Mouse (Mus musculus): ENCODE measurements around the gene 9330159F19Rik. TPM values are rescaled to one million over a fixed set of nuclear protein-coding genes. Genes with fewer than 3 reads are reported as not detected.

The 9330159F19Rik gene
- total RNA-seq (2014; rRNA removed) (74.9 and 87.2 TPM in 2 replicates), polyA plus RNA-seq (2015; fragmentation: Nextera tagmentation; extraction: Ambion mirVana) (17.9 and 21.3 TPM in 2 replicates)

DNA sequence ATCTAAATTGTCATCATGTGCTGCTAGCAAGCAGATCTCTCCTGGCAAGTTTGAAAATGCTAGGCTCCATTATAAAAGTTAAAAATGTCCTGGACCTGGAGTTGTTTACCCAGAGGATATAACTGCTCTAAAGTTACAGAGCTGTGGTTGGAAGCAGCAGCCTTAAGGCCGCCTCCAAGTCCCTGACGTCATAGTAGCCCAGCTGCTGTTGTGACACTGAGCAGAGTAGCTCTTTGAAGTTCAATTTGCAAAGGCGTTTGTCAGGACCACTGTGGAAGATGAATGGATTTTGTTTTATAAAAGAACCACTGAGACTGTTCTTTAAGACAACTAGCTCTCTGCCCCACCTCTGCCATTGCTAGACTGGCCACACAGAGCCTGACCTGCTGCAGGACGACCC is at the start of gene 9330159F19Rik:
Gene 9330159F19Rik (plus strand): TSS at position 154 of the 400 bp plus-strand sequence.
- Histone ChIP-seq H3K4me3 (ENCODE audit: low read depth, low read length) (no peak within 1 kb of the TSS), H3K36me3 (ENCODE audit: insufficient read depth, low read length) (peaks cover 3% of the 10 kb centered on the region; the same call in 1 of the 2 replicates), H3K4me1 (ENCODE audit: insufficient read depth, low read length) (no peaks in the 10 kb centered on the region), H3K9ac (replicated peaks; ENCODE audit: low read length, poor library complexity, severe bottlenecking) (no peak within 1 kb of the TSS), H3K9me3 (ENCODE audit: low read length) (no peaks in the 10 kb centered on the region), H3K27me3 (ENCODE audit: insufficient read depth, low read length) (no peaks in the 10 kb centered on the region), H3K4me2 (ENCODE audit: low read depth, low read length, poor library complexity, severe bottlenecking) (no peak within 1 kb of the TSS), H3K27ac (ENCODE audit: low read depth, low read length) (no peak within 1 kb of the TSS)
- TF ChIP-seq CTCF (IDR thresholded peaks at IDR 0.05), result no peak
- DNase-seq (ENCODE audit: low spot score), result peak; percentile 30
- WGBS, result 10% methylated on average over 4 of the region's 4 CpGs
- ATAC-seq (ENCODE audit: low FRiP score), result peak; percentile 69; the same call in 1 of the 2 replicates

DNA sequence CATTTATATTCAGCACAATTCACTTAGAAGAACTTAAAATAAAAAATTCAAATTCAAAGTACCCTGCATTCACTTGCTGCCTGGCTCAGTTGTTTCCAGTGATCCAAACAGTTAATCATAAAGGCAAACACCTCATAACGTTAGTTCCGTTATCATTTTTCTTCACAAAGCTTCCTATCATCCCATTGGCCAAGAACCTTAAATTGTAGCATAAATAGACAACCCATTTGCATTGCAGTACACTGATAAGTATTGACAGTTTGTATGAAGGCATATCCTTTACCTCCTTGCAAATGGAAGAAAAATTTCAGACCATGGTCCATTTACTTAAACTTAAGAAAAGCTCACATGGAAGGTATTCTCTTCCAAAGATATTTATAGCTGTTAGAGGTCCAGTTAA is 49.7 kb upstream of the 9330159F19Rik start:
- DNase-seq (ENCODE audit: low spot score), result no peak
- no peak for TF ChIP-seq CTCF (IDR thresholded peaks at IDR 0.05)
- no peak overlapping the region for H3K4me2 ChIP-seq (ENCODE audit: low read depth, low read length, poor library complexity, severe bottlenecking)
- no peak overlapping the region for H3K27ac ChIP-seq (ENCODE audit: low read depth, low read length)
- H3K4me1 ChIP-seq (ENCODE audit: insufficient read depth, low read length), result no peaks in the 10 kb centered on the region
- no peak overlapping the region for H3K4me3 ChIP-seq (ENCODE audit: low read depth, low read length)
- ATAC-seq (ENCODE audit: low FRiP score), result no peak
- H3K36me3 ChIP-seq (ENCODE audit: insufficient read depth, low read length), result peaks cover 3% of the 10 kb centered on the region; the same call in 1 of the 2 replicates
- H3K9me3 ChIP-seq (ENCODE audit: low read length), result no peaks in the 10 kb centered on the region
- no peak overlapping the region for H3K9ac ChIP-seq (replicated peaks; ENCODE audit: low read length, poor library complexity, severe bottlenecking)
- no peaks in the 10 kb centered on the region for H3K27me3 ChIP-seq (ENCODE audit: insufficient read depth, low read length)
- 84% methylated on average over 2 of the region's 2 CpGs for WGBS

DNA sequence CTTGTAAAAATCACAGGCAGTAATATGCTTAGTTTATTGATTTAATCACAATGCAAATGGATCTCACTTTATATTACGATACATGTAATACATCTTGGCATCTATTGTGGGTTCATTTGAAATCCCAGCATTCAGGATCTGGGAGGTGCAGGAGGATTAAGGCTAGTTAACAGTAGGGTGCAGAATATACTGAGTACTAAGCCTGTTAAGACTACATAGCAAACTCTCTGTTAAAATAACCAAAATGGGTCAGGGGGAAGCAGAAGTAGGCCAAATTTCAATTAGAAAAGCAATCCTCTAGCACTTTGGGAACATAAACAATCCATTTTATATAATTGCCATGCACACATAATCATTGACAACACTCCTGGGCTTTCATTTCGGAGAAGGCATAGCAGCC is 37.6 kb upstream of the 9330159F19Rik start:
- DNase-seq (ENCODE audit: low spot score) (no peak), ATAC-seq (ENCODE audit: low FRiP score) (no peak)
- H3K27ac ChIP-seq (ENCODE audit: low read depth, low read length), result no peak overlapping the region
- no peak overlapping the region for H3K4me2 ChIP-seq (ENCODE audit: low read depth, low read length, poor library complexity, severe bottlenecking)
- H3K9me3 ChIP-seq (ENCODE audit: low read length), result no peaks in the 10 kb centered on the region
- TF ChIP-seq CTCF (IDR thresholded peaks at IDR 0.05), result no peak
- no peaks in the 10 kb centered on the region for H3K4me1 ChIP-seq (ENCODE audit: insufficient read depth, low read length)
- no peaks in the 10 kb centered on the region for H3K27me3 ChIP-seq (ENCODE audit: insufficient read depth, low read length)
- WGBS, result 84% methylated on average over 2 of the region's 2 CpGs
- no peak overlapping the region for H3K9ac ChIP-seq (replicated peaks; ENCODE audit: low read length, poor library complexity, severe bottlenecking)
- H3K36me3 ChIP-seq (ENCODE audit: insufficient read depth, low read length), result peaks cover 17% of the 10 kb centered on the region; the same call in 1 of the 2 replicates
- H3K4me3 ChIP-seq (ENCODE audit: low read depth, low read length), result no peak overlapping the region

DNA sequence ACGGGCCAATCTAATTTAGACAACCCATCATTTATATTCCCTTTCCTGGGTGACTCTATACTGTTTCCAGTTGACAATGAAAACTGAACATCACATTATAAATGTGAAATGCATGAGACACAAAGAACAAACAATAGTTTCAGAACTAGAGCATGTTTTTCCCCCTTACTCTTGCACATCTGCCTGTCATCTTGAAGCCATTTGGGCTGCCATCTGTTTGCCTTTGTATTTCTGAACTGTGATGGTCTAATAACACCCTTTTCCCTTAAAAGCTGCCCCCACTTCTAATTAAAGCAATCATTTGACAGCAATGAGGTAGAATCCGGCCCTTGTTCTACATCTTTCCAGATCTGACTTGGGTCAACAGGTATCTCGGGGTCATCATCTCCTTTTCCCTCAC is 35.8 kb upstream of the 9330159F19Rik start:
- ATAC-seq (ENCODE audit: low FRiP score), result no peak
- H3K4me1 ChIP-seq (ENCODE audit: insufficient read depth, low read length), result no peaks in the 10 kb centered on the region
- H3K4me2 ChIP-seq (ENCODE audit: low read depth, low read length, poor library complexity, severe bottlenecking), result no peak overlapping the region
- DNase-seq (ENCODE audit: low spot score), result no peak
- no peaks in the 10 kb centered on the region for H3K27me3 ChIP-seq (ENCODE audit: insufficient read depth, low read length)
- no peak overlapping the region for H3K27ac ChIP-seq (ENCODE audit: low read depth, low read length)
- no peak overlapping the region for H3K4me3 ChIP-seq (ENCODE audit: low read depth, low read length)
- no peak for TF ChIP-seq CTCF (IDR thresholded peaks at IDR 0.05)
- peaks cover 17% of the 10 kb centered on the region; the same call in 1 of the 2 replicates for H3K36me3 ChIP-seq (ENCODE audit: insufficient read depth, low read length)
- no peak overlapping the region for H3K9ac ChIP-seq (replicated peaks; ENCODE audit: low read length, poor library complexity, severe bottlenecking)
- WGBS, result 93% methylated on average over 3 of the region's 3 CpGs
- H3K9me3 ChIP-seq (ENCODE audit: low read length), result no peaks in the 10 kb centered on the region

DNA sequence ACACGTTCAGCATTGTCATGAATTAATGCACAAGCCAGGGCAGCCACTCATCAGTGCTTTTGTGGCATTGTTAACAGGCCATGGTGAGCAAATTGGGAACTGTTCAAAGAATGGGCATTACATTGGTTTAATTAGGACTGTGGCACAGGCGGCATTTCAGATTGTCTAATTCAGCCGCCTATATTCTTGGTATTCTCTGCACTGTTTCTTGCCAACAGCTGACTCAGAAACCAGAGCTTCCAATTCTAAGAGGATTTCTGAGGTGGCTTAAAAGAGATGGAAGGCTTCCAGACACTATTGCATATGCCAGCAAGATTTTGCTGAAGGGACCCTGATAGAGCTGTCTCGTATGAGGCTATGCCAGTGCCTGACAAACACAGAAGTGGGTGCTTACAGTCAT is 34.5 kb upstream of the 9330159F19Rik start:
- Histone ChIP-seq H3K9me3 (ENCODE audit: low read length) (no peaks in the 10 kb centered on the region), H3K27me3 (ENCODE audit: insufficient read depth, low read length) (no peaks in the 10 kb centered on the region), H3K4me2 (ENCODE audit: low read depth, low read length, poor library complexity, severe bottlenecking) (no peak overlapping the region), H3K4me3 (ENCODE audit: low read depth, low read length) (no peak overlapping the region), H3K4me1 (ENCODE audit: insufficient read depth, low read length) (no peaks in the 10 kb centered on the region), H3K9ac (replicated peaks; ENCODE audit: low read length, poor library complexity, severe bottlenecking) (no peak overlapping the region), H3K27ac (ENCODE audit: low read depth, low read length) (no peak overlapping the region), H3K36me3 (ENCODE audit: insufficient read depth, low read length) (peaks cover 14% of the 10 kb centered on the region)
- WGBS, result 74% methylated on average over 4 of the region's 4 CpGs
- TF ChIP-seq CTCF (IDR thresholded peaks at IDR 0.05), result no peak
- no peak for DNase-seq (ENCODE audit: low spot score)
- no peak for ATAC-seq (ENCODE audit: low FRiP score)

DNA sequence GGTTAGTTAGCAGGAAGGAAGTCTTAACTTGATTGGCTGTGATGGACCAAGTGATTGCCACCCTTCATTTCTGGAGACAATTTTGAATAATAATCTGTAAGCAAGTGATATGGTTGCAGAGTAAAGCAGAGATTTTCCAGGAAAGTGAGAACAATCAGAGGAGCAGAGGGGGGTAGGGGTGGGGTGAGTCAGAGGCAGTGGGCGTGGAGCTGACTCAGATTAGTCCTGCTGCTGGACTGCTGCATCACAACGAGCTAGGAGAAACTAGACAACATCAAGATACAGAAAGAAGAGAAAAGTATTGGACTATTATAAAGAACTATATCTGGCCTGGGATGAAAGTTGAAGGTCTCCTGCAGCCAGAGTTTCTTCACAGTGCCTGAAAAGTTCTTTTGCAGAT is 33.4 kb upstream of the 9330159F19Rik start:
- no peaks in the 10 kb centered on the region for H3K27me3 ChIP-seq (ENCODE audit: insufficient read depth, low read length)
- no peak overlapping the region for H3K9ac ChIP-seq (replicated peaks; ENCODE audit: low read length, poor library complexity, severe bottlenecking)
- H3K4me3 ChIP-seq (ENCODE audit: low read depth, low read length), result no peak overlapping the region
- WGBS, result 20% methylated on average over 2 of the region's 2 CpGs
- TF ChIP-seq CTCF (IDR thresholded peaks at IDR 0.05), result no peak
- DNase-seq (ENCODE audit: low spot score), result no peak
- no peak overlapping the region for H3K4me2 ChIP-seq (ENCODE audit: low read depth, low read length, poor library complexity, severe bottlenecking)
- ATAC-seq (ENCODE audit: low FRiP score), result no peak
- no peak overlapping the region for H3K27ac ChIP-seq (ENCODE audit: low read depth, low read length)
- no peaks in the 10 kb centered on the region for H3K9me3 ChIP-seq (ENCODE audit: low read length)
- peaks cover 15% of the 10 kb centered on the region for H3K36me3 ChIP-seq (ENCODE audit: insufficient read depth, low read length)
- no peaks in the 10 kb centered on the region for H3K4me1 ChIP-seq (ENCODE audit: insufficient read depth, low read length)
